Comparison of ENCODE assay signal across 9 mouse cellular contexts in the genomic region with DNA sequence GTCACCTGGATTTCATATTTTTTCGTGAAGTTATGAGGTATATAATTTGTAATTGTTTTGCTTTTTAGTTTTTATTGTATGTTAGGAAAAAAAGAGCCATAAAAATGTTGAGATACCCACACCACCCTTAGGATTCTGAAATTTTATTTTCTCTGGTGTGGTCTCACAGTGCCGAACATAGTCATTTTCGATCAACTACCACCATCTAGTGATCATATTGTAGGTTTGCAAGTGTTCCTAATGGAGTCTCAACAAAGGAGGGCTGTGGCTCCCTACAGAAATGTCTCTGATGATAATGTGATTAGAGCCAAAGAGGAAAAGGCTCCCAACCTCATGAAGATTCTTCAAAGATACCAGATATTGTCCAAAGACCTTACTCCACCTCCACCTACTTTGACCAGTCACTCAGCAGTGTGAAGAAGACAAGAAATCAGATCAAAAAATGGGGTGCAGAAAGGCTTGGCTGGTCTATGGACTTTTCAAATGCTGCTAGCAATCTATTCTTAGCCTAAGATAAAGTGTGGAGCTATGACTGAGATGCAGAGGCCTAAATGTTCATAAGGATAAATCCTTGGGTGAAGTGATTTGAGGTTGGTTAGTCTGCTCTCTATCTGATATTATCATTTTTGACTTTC.
A peak's percentile ranks its signal among the peaks of the same experiment; 100 is the strongest.
DNase-seq lines count a peak whose midpoint lies in the region; ATAC-seq lines count a peak whose summit lies in the region.
"Had no signal": no experiment of that assay in that cellular context is flagged by ENCODE, and none has a peak within 500 bp of the region (broad histone marks: within the 10 kb centered on the region; RNA-seq: fewer than 3 reads in every experiment).

No protein-coding gene starts in this region.

- H3K27ac ChIP-seq in kidney, embryonic 16.5 days (ENCODE audit: low read length), result no peak overlapping the region
- 0 out of 2 replicates have a peak overlapping the region, but pooled peaks have one; percentile 52 for H3K27ac ChIP-seq in midbrain, embryonic 16.5 days (ENCODE audit: low read length)
- H3K27ac ChIP-seq: macrophage had no signal

- H3K9me3 ChIP-seq in kidney, embryonic 16.5 days (ENCODE audit: low read length), result no peaks in the 10 kb centered on the region
- H3K9me3 ChIP-seq in midbrain, embryonic 16.5 days (replicated peaks; ENCODE audit: control insufficient read depth, low read length, poor library complexity, severe bottlenecking), result no peaks in the 10 kb centered on the region

- no peak overlapping the region for H3K9ac ChIP-seq in kidney, embryonic 16.5 days (replicated peaks; ENCODE audit: low read length)
- 0 out of 2 replicates have a peak overlapping the region, but pooled peaks have one; percentile 35 for H3K9ac ChIP-seq in midbrain, embryonic 16.5 days (ENCODE audit: low read depth, low read length)

- H3K4me1 ChIP-seq in kidney, embryonic 16.5 days (ENCODE audit: insufficient read depth, low read length), result no peaks in the 10 kb centered on the region
- H3K4me1 ChIP-seq in midbrain, embryonic 16.5 days (ENCODE audit: control insufficient read depth, insufficient read depth, low read length), result peaks cover 12% of the 10 kb centered on the region; the same call in 1 of the 2 replicates

- no peak overlapping the region for H3K4me2 ChIP-seq in kidney, embryonic 16.5 days (replicated peaks; ENCODE audit: low read depth, low read length)
- no peak overlapping the region for H3K4me2 ChIP-seq in midbrain, embryonic 16.5 days (ENCODE audit: low read length)

- H3K36me3 ChIP-seq in kidney, embryonic 16.5 days (ENCODE audit: insufficient read depth, low read length), result no peaks in the 10 kb centered on the region
- peaks cover 10% of the 10 kb centered on the region; the same call in 1 of the 2 replicates for H3K36me3 ChIP-seq in midbrain, embryonic 16.5 days (ENCODE audit: control insufficient read depth, insufficient read depth, low read length)

- ATAC-seq in kidney, embryonic 16.5 days (ENCODE audit: low FRiP score, low TSS enrichment), result peak; percentile 95; the same call in 1 of the 2 replicates
- ATAC-seq in hematopoietic stem cell, adult 5-6 weeks (replicated peaks in 1 of 2; ENCODE audit: insufficient read depth in 1 of 2, low FRiP score in 2 of 2, low TSS enrichment in 1 of 2, low read depth in 1 of 2, poor library complexity in 2 of 2, severe bottlenecking in 2 of 2), result peak; percentile 70 to 77; a peak in 3 of 4 replicates
- peak; percentile 92 for ATAC-seq in midbrain, embryonic 16.5 days

- WGBS in kidney, embryonic 16.5 days, result 38% methylated on average over 3 of the region's 3 CpGs
- 44% methylated on average over 3 of the region's 3 CpGs for WGBS in midbrain, embryonic 16.5 days

- DNase-seq in kidney, adult 8-10 months, result no peak
- DNase-seq in ZHBTc4 (ENCODE audit: low read depth, low spot score), result peak; percentile 44
- no peak for DNase-seq in gastrocnemius, postnatal 25 days
- no peak for DNase-seq in gastrocnemius, postnatal 4 days (ENCODE audit: low spot score in 2 of 2)
- DNase-seq in cerebellum, postnatal 4 days (ENCODE audit: low spot score in 2 of 2), result no peak

- no peak overlapping the region for H3K4me3 ChIP-seq in kidney, embryonic 16.5 days (ENCODE audit: low read length)
- H3K4me3 ChIP-seq in midbrain, embryonic 16.5 days (ENCODE audit: low read depth, low read length), result no peak overlapping the region

- H3K27me3 ChIP-seq in kidney, embryonic 16.5 days (ENCODE audit: insufficient read depth, low read length), result no peaks in the 10 kb centered on the region
- no peaks in the 10 kb centered on the region for H3K27me3 ChIP-seq in midbrain, embryonic 16.5 days (ENCODE audit: control insufficient read depth, insufficient read depth, low read depth, low read length)
